Mouse (Mus musculus): ENCODE data around the gene Aplp1.

The Aplp1 gene

GRCm38 (mm10) chr7:30453766-30454165 is 8.4 kb upstream of the Aplp1 start:
- in situ Hi-C loops (cut with MboI; ENCODE audit: unreplicated experiment in 2 of 2): no loop called here

GRCm38 (mm10) chr7:30453327-30453726 is 8.0 kb upstream of the Aplp1 start:
- in situ Hi-C loops (cut with MboI; ENCODE audit: unreplicated experiment in 2 of 2): no loop called here

- in situ Hi-C loops (cut with MboI; ENCODE audit: unreplicated experiment in 2 of 2): no loop called here
Observed at GRCm38 (mm10) chr7:30450241-30450640, 4.9 kb upstream of the Aplp1 start.

GRCm38 (mm10) chr7:30444154-30444970 is 973 bp downstream of the Aplp1 start:
- in situ Hi-C loops (cut with MboI; ENCODE audit: unreplicated experiment in 2 of 2): loop anchor here (5.0 to 10.0 kb wide), 2 partner anchors 33 to 50 kb away; partner anchors contain the start of gene Prodh2 (in 1 of the 2)

- in situ Hi-C loops (cut with MboI; ENCODE audit: unreplicated experiment in 2 of 2): loop anchor here (5.0 to 10.0 kb wide), 2 partner anchors 34 to 51 kb away; partner anchors contain the start of gene Prodh2 (in 1 of the 2)
Observed at GRCm38 (mm10) chr7:30443696-30444095, 1.6 kb downstream of the Aplp1 start.

- in situ Hi-C loops (cut with MboI; ENCODE audit: unreplicated experiment in 2 of 2): loop anchor here (5.0 to 10.0 kb wide), 2 partner anchors 37 to 54 kb away; partner anchors contain the start of gene Prodh2 (in 1 of the 2)
Observed at GRCm38 (mm10) chr7:30440697-30441096, 4.6 kb downstream of the Aplp1 start.

- in situ Hi-C loops (cut with MboI; ENCODE audit: unreplicated experiment in 2 of 2): loop anchor here (5.0 to 10.0 kb wide), 4 partner anchors 33 to 65 kb away; partner anchors contain the start of gene Prodh2 (in 1 of the 2)
Observed at GRCm38 (mm10) chr7:30439734-30440133, 5.6 kb downstream of the Aplp1 start.

GRCm38 (mm10) chr7:30436879-30437278 is 8.5 kb downstream of the Aplp1 start:
- in situ Hi-C loops (cut with MboI; ENCODE audit: unreplicated experiment in 2 of 2): loop anchor here (5.0 to 10.0 kb wide), 2 partner anchors 35 to 62 kb away; no protein-coding TSS in a partner anchor

- in situ Hi-C loops (cut with MboI; ENCODE audit: unreplicated experiment in 2 of 2): loop anchor here (5.0 to 10.0 kb wide), 2 partner anchors 37 to 60 kb away; no protein-coding TSS in a partner anchor
Observed at GRCm38 (mm10) chr7:30435156-30435555, 10.2 kb downstream of the Aplp1 start.

- in situ Hi-C loops (cut with MboI; ENCODE audit: unreplicated experiment in 2 of 2): loop anchor here (5.0 to 10.0 kb wide), 3 partner anchors 38 to 62 kb away; no protein-coding TSS in a partner anchor
Observed at GRCm38 (mm10) chr7:30434701-30435100, 10.6 kb downstream of the Aplp1 start.

- in situ Hi-C loops (cut with MboI; ENCODE audit: unreplicated experiment in 2 of 2): loop anchor here (5.0 to 10.0 kb wide), 2 partner anchors 59 to 62 kb away; no protein-coding TSS in a partner anchor
Observed at GRCm38 (mm10) chr7:30434238-30434637, 11.1 kb downstream of the Aplp1 start.

GRCm38 (mm10) chr7:30431793-30432192 is 13.5 kb downstream of the Aplp1 start:
- in situ Hi-C loops (cut with MboI; ENCODE audit: unreplicated experiment in 2 of 2): loop anchor here (5.0 to 10.0 kb wide), 2 partner anchors 57 to 59 kb away; no protein-coding TSS in a partner anchor

- in situ Hi-C loops (cut with MboI; ENCODE audit: unreplicated experiment in 2 of 2): loop anchor here (5.0 to 10.0 kb wide), 2 partner anchors 55 to 58 kb away; no protein-coding TSS in a partner anchor
Observed at GRCm38 (mm10) chr7:30430191-30430590, 15.1 kb downstream of the Aplp1 start.

- in situ Hi-C loops (cut with MboI; ENCODE audit: unreplicated experiment in 2 of 2): loop anchor here (5.0 kb wide), 1 partner anchor 37 kb away; no protein-coding TSS in a partner anchor
Observed at GRCm38 (mm10) chr7:30429327-30429726, 16.0 kb downstream of the Aplp1 start.

GRCm38 (mm10) chr7:30423071-30423641 is 22.2 kb downstream of the Aplp1 start:
- in situ Hi-C loops (cut with MboI; ENCODE audit: unreplicated experiment in 2 of 2): no loop called here

- in situ Hi-C loops (cut with MboI; ENCODE audit: unreplicated experiment in 2 of 2): no loop called here
Observed at GRCm38 (mm10) chr7:30422560-30422959, 22.8 kb downstream of the Aplp1 start.

- in situ Hi-C loops (cut with MboI; ENCODE audit: unreplicated experiment in 2 of 2): no loop called here
Observed at GRCm38 (mm10) chr7:30421890-30422435, 23.4 kb downstream of the Aplp1 start.

- in situ Hi-C loops (cut with MboI; ENCODE audit: unreplicated experiment in 2 of 2): no loop called here
Observed at GRCm38 (mm10) chr7:30421175-30421889, 24.0 kb downstream of the Aplp1 start, which contains the start of gene Nfkbid. Nfkbid (plus strand) TSS chr7:30421732.

- in situ Hi-C loops (cut with MboI; ENCODE audit: unreplicated experiment in 2 of 2): no loop called here
Observed at GRCm38 (mm10) chr7:30420673-30421072, 24.7 kb downstream of the Aplp1 start.

All from v-Abl transformed pro-B cells (cell line).